Mouse (Mus musculus) heart, embryonic 15.5 days (tissue): ENCODE results near the gene Cntn4. TPM values are rescaled to one million over a fixed set of nuclear protein-coding genes. Genes with fewer than 3 reads are reported as not detected.

Source experiments
- ATAC-seq: fragments of 200-750 bp; cut with Nextera tagmentation; replicated peaks from 2 replicates; pipeline ENCODE4 v1.8.0; 2017; ENCODE audit warnings: low read depth, moderate TSS enrichment; ENCODE audit not compliant: insufficient number of reproducible peaks, insufficient read depth, low FRiP score
- H3K27ac ChIP-seq: fragments of 300-500 bp; sonication (generic); 2 replicates; pipeline ENCODE4 v1.5.1; 2015; ENCODE audit warnings: mild to moderate bottlenecking, inconsistent platforms
- H3K27me3 ChIP-seq: fragments of 300-500 bp; sonication (generic); 2 replicates; pipeline ENCODE4 v1.6.1; 2015; ENCODE audit warnings: inconsistent platforms
- H3K36me3 ChIP-seq: fragments of 300-500 bp; sonication (generic); 2 replicates; pipeline ENCODE4 v1.6.1; 2015; ENCODE audit warnings: mild to moderate bottlenecking, inconsistent platforms
- H3K4me1 ChIP-seq: fragments of 300-500 bp; sonication (generic); replicated peaks from 2 replicates; pipeline ENCODE4 v1.6.1; 2015; ENCODE audit warnings: inconsistent platforms
- H3K4me2 ChIP-seq: fragments of 300-500 bp; sonication (generic); 2 replicates; pipeline ENCODE4 v1.6.1; 2015; ENCODE audit warnings: inconsistent platforms, mild to moderate bottlenecking, moderate library complexity
- H3K4me3 ChIP-seq: fragments of 300-500 bp; sonication (generic); 2 replicates; pipeline ENCODE4 v1.5.1; 2015; ENCODE audit warnings: mild to moderate bottlenecking, inconsistent platforms
- H3K9ac ChIP-seq: fragments of 300-500 bp; sonication (generic); 2 replicates; pipeline ENCODE4 v1.6.1; 2015; ENCODE audit warnings: mild to moderate bottlenecking, inconsistent platforms
- H3K9me3 ChIP-seq: fragments of 300-500 bp; sonication (generic); replicated peaks from 2 replicates; pipeline ENCODE4 v1.6.1; 2016; ENCODE audit warnings: inconsistent platforms
- WGBS: fragments of 180-500 bp; shearing (Covaris S2); methylation state at CpG from one replicate; pipeline ENCODE4 v1.1.7; 2015; ENCODE audit warnings: mixed read lengths; 5-methylcytosine and 5-hydroxymethylcytosine counted together
- polyA plus RNA-seq: library from polyadenylated mRNA; unstranded; fragments of >200 nt; fragmentation: Nextera tagmentation; extraction: Ambion mirVana; gene quantifications from 2 replicates; pipeline ENCODE4 v1.2.1, GENCODE M21; 2015

Cntn4 gene
- polyA plus RNA-seq, 1 experiment from 2014 or later, result 0.57 TPM

DNA sequence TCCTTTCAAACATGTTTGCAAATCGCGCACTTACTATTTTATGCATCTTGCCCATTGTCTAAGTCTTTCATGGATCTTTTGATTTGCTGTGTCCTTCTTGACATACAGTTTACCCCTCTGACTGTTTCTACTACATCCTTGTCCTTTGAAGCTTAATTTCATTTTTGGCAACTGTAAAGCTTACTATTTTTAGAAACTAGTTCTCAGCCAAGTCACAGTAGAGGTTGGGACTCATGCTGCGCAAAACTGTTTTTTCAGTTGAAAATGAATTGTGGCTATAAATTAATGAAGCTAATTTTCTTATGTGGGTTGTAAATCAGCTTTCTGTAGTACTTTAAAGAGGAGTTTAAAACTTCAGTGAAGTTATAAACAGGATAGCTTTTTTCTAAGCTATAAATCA is 585.9 kb downstream of the Cntn4 start:
- Histone ChIP-seq H3K4me2 (no peak overlapping the region), H3K4me3 (no peak overlapping the region), H3K27ac (no peak overlapping the region), H3K27me3 (no peaks in the 10 kb centered on the region), H3K4me1 (no peaks in the 10 kb centered on the region), H3K9ac (no peak overlapping the region), H3K36me3 (no peaks in the 10 kb centered on the region), H3K9me3 (no peaks in the 10 kb centered on the region)
- 80% methylated on average over 3 of the region's 3 CpGs for WGBS
- no peak for ATAC-seq

DNA sequence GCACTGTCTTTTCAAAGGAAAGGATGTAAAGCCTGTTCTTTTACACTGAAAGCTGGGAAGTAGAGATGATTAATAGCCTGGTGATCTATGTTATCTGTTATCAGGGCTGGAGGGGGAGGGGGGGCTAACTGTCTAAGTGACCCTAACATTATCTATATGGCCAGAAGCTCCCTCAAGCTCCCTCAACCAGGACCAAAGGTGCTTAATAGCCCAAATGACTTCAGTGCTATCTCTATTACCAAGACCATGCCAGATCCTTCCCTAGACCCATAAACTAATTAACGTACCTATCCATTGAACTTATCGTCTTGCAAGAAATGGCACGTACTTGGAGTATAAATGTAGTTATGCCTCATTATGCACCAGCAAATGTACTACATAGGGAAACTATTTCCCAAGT is 588.0 kb downstream of the Cntn4 start:
- Histone ChIP-seq H3K9ac (no peak overlapping the region), H3K9me3 (no peaks in the 10 kb centered on the region), H3K27me3 (no peaks in the 10 kb centered on the region), H3K27ac (no peak overlapping the region), H3K4me3 (no peak overlapping the region), H3K4me1 (no peaks in the 10 kb centered on the region), H3K36me3 (no peaks in the 10 kb centered on the region), H3K4me2 (no peak overlapping the region)
- ATAC-seq, result no peak
- 54% methylated on average over 3 of the region's 3 CpGs for WGBS

DNA sequence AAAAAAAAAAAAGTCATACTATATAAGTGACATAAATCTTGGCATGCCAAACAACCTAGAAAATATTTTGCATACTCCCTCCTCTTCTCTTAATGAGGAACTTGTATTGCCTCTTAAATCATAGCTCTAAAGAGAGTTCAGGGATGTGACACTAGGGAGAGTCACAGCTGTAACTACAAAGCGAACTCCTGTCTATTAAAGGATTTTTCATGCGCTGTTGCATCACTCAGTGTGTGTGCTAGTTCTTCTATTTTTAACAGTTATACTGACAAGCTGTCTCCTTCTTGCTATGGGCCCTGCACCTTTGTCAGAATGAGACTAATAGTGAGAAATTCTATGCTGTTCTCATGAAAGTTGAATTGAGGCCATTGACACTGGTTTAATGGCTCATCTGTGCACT is 588.8 kb downstream of the Cntn4 start:
- no peak overlapping the region for H3K9ac ChIP-seq
- no peak overlapping the region for H3K4me3 ChIP-seq
- WGBS, result 69% methylated on average over 2 of the region's 2 CpGs
- no peak overlapping the region for H3K27ac ChIP-seq
- H3K4me2 ChIP-seq, result no peak overlapping the region
- no peaks in the 10 kb centered on the region for H3K27me3 ChIP-seq
- no peaks in the 10 kb centered on the region for H3K36me3 ChIP-seq
- no peaks in the 10 kb centered on the region for H3K4me1 ChIP-seq
- ATAC-seq, result no peak
- no peaks in the 10 kb centered on the region for H3K9me3 ChIP-seq

DNA sequence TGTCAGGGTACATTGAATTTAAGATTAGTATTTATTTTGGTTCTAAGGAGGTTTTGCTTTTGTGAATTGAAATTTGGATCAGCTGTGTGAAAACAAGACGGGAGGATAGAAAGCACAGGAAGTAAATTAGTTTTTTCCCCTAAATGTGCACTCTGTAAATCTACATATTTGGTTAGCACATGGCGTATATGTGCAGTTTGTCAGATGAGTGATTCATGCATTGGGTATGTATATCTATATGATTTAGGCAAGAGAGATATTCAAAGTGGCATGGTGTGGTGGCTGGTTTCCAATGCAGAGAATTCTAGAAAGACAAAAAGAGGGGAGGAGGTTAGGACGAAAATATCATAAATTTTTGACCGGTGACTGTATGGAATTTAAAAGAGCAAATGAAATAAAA is 591.3 kb downstream of the Cntn4 start:
- H3K9ac ChIP-seq, result no peak overlapping the region
- 65% methylated on average over 4 of the region's 4 CpGs for WGBS

DNA sequence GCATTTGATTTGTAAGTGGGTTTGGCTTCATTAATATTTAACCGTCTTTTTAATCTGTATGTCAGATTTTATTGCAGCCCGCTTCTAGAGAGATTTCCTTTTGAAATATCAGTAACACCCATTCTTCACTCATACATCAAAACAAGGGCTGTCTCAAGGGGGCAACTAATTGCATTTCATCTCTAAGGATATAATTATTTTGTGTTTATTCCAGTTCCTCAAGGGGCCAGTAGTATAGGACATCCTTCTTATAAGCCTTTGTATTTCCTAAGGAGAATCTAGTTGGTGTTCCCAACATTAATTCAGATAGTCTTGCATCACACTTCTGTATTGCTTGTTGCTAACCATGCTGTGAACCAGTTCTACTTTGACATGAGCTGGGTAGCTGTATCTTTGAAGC is 599.7 kb downstream of the Cntn4 start:
- Histone ChIP-seq H3K9ac (no peak overlapping the region), H3K27me3 (no peaks in the 10 kb centered on the region), H3K36me3 (no peaks in the 10 kb centered on the region), H3K4me1 (no peaks in the 10 kb centered on the region), H3K4me3 (no peak overlapping the region), H3K4me2 (no peak overlapping the region), H3K9me3 (no peaks in the 10 kb centered on the region), H3K27ac (no peak overlapping the region)
- 81% methylated on average over 2 of the region's 2 CpGs for WGBS
- ATAC-seq, result no peak

More for the DNA sequence above, 591.3 kb downstream of the Cntn4 start:
- Histone ChIP-seq H3K4me3 (no peak overlapping the region), H3K27me3 (no peaks in the 10 kb centered on the region), H3K36me3 (no peaks in the 10 kb centered on the region), H3K27ac (no peak overlapping the region), H3K4me1 (no peaks in the 10 kb centered on the region), H3K4me2 (no peak overlapping the region), H3K9me3 (no peaks in the 10 kb centered on the region)
- ATAC-seq, result no peak

DNA sequence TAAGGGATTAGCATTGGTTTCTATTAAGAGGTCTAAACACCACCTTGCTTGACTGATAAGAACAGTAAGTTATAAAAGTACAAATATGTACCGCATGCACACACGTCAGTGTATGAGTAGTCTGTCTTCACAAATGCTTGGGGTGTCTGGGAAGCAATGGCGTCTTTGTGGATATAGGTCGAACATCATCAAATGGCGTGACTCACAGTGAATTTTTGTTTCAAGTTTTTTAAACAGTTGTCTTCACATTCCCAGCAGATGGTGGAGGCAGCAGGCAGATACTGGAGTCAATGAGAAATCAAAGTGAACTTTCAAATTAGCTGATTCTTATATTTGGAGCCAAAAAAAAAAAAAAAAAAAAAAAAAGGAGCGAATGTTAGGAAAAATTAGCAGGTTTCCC is 604.2 kb downstream of the Cntn4 start:
- 89% methylated on average over 6 of the region's 6 CpGs for WGBS

DNA sequence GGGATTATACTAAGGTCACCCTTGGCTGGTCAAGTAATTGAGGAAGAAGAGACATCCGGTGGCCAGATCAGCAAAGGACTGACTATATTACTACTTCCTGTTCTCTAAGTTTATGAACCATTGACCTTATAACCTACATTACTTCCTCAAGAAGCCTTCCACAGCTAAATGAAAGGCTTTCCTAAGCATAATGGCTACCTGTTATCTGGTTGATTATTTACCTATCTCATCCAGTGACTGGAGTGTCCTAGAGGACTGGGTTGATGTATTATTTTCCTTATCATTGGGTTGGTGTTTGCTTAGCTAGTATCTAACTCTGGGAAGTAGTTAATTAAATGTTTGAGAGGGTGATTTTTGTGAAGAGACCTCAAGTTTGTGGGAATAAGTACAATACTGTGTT is 606.4 kb downstream of the Cntn4 start:
- Histone ChIP-seq H3K4me3 (no peak overlapping the region), H3K9me3 (no peaks in the 10 kb centered on the region), H3K36me3 (no peaks in the 10 kb centered on the region), H3K27ac (no peak overlapping the region), H3K27me3 (no peaks in the 10 kb centered on the region), H3K4me2 (no peak overlapping the region), H3K4me1 (no peaks in the 10 kb centered on the region), H3K9ac (no peak overlapping the region)
- WGBS, result 67% methylated on average over 1 of the region's 1 CpGs
- no peak for ATAC-seq

More for the DNA sequence above, 604.2 kb downstream of the Cntn4 start:
- Histone ChIP-seq H3K27ac (no peak overlapping the region), H3K36me3 (no peaks in the 10 kb centered on the region), H3K9me3 (no peaks in the 10 kb centered on the region), H3K4me1 (no peaks in the 10 kb centered on the region), H3K4me3 (no peak overlapping the region), H3K9ac (no peak overlapping the region), H3K27me3 (no peaks in the 10 kb centered on the region), H3K4me2 (no peak overlapping the region)
- no peak for ATAC-seq

DNA sequence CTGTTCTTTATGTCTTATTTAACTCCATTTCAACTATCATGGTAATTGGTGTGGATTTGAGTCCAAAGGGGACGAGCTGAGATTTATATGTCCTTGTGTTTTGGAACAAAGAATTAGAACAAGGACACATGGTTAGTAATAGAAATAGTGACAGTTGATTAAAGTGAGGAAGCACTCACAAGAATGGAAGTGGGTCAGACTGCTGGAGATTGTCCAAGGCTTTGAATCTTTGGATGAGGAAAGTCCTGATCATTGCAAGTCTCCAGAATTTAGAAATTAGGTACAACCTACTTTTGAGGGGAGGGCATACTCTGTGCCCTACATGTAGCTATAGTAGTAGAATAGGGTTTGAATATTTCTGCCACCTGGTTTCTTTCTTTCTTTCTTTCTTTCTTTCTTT is 622.0 kb downstream of the Cntn4 start:
- no peak overlapping the region for H3K4me3 ChIP-seq
- no peaks in the 10 kb centered on the region for H3K27me3 ChIP-seq

DNA sequence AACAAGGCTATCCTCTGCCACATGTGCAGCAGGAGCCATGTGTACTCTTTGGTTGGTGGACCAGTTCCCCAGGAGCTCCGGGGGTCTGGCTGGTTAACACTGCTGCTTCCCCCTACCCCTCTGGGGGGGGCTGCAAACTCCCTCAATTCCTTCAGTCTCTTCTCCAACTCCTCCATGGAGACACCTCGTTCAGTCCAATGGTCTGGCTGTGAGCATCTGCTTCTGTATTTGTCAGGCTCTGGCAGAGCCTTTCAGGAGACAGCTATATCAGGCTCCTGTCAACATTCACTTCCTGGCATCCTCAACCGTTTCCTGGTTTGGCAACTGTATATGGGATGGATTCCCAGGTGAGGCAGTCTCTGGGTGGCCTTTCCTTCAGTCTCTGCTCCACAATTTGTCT is 622.7 kb downstream of the Cntn4 start:
- no peak for ATAC-seq
- 51% methylated on average over 3 of the region's 3 CpGs for WGBS
- H3K27me3 ChIP-seq, result no peaks in the 10 kb centered on the region
- H3K4me3 ChIP-seq, result no peak overlapping the region
- H3K4me1 ChIP-seq, result no peaks in the 10 kb centered on the region
- H3K27ac ChIP-seq, result no peak overlapping the region
- no peak overlapping the region for H3K9ac ChIP-seq
- H3K4me2 ChIP-seq, result no peak overlapping the region
- no peaks in the 10 kb centered on the region for H3K9me3 ChIP-seq
- H3K36me3 ChIP-seq, result no peaks in the 10 kb centered on the region

More for the DNA sequence above, 622.0 kb downstream of the Cntn4 start:
- Histone ChIP-seq H3K4me1 (no peaks in the 10 kb centered on the region), H3K9ac (no peak overlapping the region), H3K36me3 (no peaks in the 10 kb centered on the region), H3K4me2 (no peak overlapping the region), H3K27ac (no peak overlapping the region), H3K9me3 (no peaks in the 10 kb centered on the region)
- WGBS, result 73% methylated on average over 1 of the region's 1 CpGs
- no peak for ATAC-seq

DNA sequence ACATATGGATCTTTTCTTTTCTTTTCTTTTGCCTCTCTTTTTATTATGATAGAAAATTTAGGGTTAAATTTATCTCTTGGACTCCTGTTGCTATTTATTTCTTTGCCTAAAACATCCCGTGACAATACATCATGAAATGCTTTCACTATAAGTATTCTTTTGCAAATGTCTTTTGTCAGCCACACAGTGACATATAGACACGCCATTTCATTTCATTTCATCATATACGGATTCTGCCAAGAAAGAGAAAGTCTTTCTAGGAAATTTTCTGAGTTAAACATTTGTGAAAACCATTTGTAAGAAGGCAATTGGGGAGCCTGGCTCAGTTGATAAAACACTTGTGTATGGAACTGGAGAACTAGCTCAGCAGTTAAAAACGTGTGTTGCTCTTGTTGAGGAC is 625.0 kb downstream of the Cntn4 start:
- no peak overlapping the region for H3K4me2 ChIP-seq
- 54% methylated on average over 4 of the region's 4 CpGs for WGBS
- no peak overlapping the region for H3K4me3 ChIP-seq
- H3K27me3 ChIP-seq, result no peaks in the 10 kb centered on the region
- H3K4me1 ChIP-seq, result no peaks in the 10 kb centered on the region
- no peaks in the 10 kb centered on the region for H3K9me3 ChIP-seq
- no peak overlapping the region for H3K9ac ChIP-seq
- no peaks in the 10 kb centered on the region for H3K36me3 ChIP-seq
- H3K27ac ChIP-seq, result no peak overlapping the region
- ATAC-seq, result no peak

DNA sequence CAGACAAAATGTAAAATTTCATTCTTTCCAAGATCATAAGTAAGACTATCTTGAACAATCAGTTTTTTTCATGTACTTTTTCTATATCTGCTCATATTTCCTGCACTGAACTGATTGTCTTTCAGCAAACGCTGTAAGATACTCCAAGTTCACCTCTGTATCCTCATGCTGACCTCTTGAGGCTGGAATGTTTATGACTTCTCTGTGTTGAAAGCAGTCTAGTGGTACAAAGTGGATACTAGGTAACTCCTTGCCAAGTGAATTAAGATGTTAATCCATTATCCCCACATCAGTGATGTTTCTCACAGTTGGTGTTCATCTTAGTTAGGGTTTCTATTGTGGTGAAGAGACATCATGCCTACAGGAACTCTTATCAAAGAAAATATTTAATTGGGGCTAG is 651.5 kb downstream of the Cntn4 start:
- Histone ChIP-seq H3K4me3 (no peak overlapping the region), H3K4me1 (no peaks in the 10 kb centered on the region), H3K4me2 (no peak overlapping the region), H3K9ac (no peak overlapping the region), H3K9me3 (no peaks in the 10 kb centered on the region), H3K27me3 (no peaks in the 10 kb centered on the region), H3K27ac (no peak overlapping the region), H3K36me3 (no peaks in the 10 kb centered on the region)
- 48% methylated on average over 1 of the region's 1 CpGs for WGBS
- ATAC-seq, result no peak

DNA sequence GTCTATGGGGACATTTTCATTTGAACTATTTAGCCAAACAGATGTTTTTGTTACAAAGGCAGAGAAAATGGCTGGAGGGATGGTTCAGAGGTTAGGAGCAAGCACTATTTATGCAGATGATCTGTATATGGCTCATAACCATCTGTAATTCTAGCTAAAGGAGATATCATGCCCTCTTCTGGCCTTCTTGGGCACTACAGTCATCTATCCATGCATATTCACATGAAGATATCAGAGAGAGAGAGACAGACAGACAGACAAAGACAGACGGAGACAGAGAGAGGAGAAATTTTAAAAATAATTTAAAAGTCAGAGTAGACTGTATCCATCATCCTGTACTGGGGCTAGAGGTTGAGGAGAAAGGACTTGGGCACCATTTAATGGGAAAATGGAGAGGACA is 652.2 kb downstream of the Cntn4 start:
- H3K4me2 ChIP-seq, result no peak overlapping the region
- 59% methylated on average over 1 of the region's 1 CpGs for WGBS
- no peak for ATAC-seq
- H3K27ac ChIP-seq, result no peak overlapping the region
- H3K27me3 ChIP-seq, result no peaks in the 10 kb centered on the region
- no peaks in the 10 kb centered on the region for H3K4me1 ChIP-seq
- no peak overlapping the region for H3K4me3 ChIP-seq
- H3K9ac ChIP-seq, result no peak overlapping the region
- no peaks in the 10 kb centered on the region for H3K36me3 ChIP-seq
- no peaks in the 10 kb centered on the region for H3K9me3 ChIP-seq

DNA sequence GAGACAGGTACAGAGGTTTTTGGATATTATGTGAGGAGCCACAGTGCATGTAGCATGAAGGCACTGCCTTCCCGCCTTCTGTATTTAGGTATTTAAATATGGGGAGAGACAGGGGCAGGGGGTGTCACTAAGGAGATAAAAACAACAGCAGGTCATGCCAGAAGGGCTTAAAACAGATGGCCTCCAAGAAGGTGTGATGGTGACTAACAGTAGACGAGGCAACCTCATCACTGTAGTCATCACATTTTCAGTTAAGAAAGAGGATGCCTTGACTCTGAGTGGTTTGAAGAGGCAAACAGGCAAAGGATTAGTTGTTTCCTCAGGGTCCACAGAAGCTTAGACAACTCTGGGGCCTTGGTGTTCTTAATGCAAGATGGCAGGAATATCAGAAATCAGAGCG is 655.0 kb downstream of the Cntn4 start:
- ATAC-seq, result no peak
- H3K9me3 ChIP-seq, result no peaks in the 10 kb centered on the region
- no peak overlapping the region for H3K27ac ChIP-seq
- 70% methylated on average over 3 of the region's 3 CpGs for WGBS
- H3K4me3 ChIP-seq, result no peak overlapping the region
- H3K36me3 ChIP-seq, result no peaks in the 10 kb centered on the region
- H3K9ac ChIP-seq, result no peak overlapping the region
- H3K4me1 ChIP-seq, result no peaks in the 10 kb centered on the region
- H3K4me2 ChIP-seq, result no peak overlapping the region
- H3K27me3 ChIP-seq, result no peaks in the 10 kb centered on the region
